Mouse (Mus musculus): ENCODE measurements around the gene Rpl10a.
"Not testable (repeated sequence)": the region's sequence is repeated elsewhere in the genome, so short reads cannot be mapped to it uniquely, and the experiment has no call there.

Gene Rpl10a

DNA sequence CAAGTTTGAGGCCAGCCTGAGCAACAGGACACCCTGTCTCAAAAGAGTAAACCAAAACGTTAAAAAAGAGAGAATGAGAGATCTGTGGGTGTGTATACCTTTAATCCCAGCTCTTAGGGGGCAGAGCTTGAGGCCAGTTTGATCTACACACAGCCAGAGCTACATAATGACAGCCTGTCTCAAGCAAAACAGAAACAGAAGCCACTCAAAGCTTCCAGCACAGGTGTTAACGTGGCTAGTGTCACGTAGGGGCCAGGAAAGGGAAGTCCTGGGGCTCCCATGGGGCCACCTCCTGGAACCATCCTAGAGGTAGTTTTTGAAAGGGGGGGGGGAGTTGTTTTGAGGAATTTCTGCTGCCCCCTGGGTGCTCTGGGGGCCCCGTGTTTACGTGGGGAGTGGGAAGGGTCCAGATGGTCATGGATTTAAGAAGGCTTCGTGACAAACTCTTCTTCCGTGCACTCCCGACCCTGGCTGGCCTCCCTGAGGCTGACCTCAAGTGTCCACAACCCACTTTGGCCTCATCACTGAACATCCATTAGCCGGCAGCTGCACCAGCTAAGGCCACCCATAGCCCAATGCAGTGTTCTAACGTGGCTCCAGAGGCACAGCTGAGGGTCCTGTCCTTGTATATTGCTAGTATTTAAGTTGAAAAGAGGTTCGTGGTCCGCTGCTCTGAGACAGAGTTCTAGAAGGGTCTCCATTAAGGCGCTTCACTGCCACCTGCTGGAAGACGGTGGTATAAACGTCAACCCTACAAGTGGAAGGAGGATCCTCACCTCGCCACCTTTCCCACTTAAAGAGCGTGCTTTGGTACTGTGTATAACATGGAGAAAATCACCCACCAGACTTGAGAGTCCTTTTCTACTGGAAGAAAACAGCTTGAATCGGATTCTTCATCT, 19.7 kb upstream of the Rpl10a start:
- in situ Hi-C loops (cut with MboI, MseI): loop anchor here (5.0 kb wide), 1 partner anchor 81 kb away; no protein-coding TSS in a partner anchor

DNA sequence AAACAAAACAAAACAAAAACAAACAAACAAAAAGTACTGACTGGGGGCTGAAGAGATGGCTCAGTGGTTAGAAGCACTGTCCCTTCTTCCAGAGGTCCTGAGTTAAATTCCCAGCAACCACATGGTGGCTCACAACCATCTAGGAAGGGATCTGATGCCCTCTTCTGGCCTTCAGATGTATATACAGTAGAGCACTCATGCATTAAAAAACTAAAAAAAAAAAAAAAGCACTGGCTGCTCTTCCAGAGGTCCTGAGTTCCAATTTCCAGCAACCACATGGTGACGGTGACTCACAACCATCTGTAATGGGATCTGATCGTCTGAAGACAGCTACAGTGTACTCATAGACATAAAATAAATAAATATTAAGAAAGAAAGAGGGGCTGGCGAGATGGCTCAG, 17.4 kb upstream of the Rpl10a start:
- in situ Hi-C loops (cut with MboI, MseI): no loop called here

DNA sequence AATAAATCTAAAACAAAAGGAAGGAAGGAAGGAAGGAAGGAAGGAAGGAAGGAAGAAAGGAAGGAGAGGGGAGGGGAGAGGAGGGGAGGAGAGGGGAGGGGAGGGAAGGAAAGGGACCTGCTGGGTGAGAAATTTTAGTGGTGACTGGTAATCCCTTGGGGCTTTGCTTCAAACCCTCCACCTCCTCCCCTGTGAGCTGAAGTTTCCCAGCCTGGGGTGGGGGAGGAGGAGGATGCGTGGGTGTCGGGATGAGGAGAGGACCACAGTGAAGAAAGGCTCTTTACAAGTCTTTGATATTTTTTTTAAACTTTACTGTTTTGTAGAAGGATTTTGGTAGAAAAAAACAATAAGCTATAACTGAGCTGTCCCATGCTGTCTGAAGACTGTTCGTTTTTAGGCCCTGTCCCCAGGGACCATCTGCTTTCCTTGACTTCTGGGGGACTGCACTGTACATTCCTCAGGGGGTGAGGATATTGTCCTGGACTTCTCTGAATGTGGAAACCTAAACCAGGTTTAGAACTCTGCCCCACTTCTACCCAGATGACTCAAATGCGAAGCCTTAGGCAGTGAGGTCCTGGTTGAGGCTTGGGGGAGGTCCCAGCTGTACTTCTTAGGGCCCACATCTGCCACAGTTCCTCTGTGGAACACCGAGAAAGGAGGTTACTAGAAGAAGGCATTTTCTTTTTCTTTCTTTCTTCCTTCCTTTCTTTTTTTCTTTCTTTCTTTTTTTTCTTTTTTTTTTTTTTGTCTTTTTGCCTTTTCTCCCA, 16.7 kb upstream of the Rpl10a start:
- in situ Hi-C loops (cut with MboI, MseI): no loop called here

DNA sequence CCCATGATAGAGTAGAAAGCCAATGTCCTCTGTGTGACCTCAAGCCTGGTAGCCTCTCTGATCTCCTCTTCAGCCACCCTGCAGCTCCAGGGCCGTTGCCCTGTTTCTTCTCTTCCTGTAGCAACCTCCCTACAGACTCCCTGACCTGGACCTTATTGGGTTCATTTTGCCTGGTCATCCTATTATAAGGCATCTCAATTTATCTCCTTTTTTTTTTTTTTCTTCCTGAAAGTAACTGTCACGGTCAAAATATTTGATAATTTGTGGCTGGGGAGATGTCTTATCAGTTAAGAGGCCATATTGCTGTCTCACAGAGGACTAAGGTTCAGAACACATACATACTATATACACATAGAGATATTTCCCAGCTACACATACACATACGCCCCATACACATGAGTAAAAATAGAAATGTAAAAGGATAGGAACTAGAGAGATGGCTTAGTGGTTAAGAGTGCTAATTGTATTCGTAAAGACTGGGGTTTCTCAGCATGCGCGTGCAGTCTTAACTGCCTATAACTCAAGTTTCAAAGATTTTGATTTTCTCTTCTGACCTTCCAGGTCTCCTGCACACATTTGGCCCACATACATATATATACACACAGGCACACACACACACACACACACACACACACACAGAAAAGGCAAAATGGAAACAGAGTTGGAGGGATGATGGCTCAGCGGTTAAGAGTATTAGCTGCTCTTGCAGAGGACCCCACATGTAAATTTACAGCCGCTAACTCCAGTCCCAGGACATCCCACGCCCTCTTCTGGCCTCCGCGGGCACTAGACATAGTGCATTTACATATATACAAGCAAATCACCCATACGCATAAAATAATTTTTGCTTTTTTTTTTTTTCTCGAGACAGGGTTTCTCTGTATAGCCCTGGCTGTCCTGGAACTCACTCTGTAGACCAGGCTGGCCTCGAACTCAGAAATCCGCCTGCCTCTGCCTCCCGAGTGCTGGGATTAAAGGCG, 15.7 kb upstream of the Rpl10a start:
- in situ Hi-C loops (cut with MboI, MseI): no loop called here

DNA sequence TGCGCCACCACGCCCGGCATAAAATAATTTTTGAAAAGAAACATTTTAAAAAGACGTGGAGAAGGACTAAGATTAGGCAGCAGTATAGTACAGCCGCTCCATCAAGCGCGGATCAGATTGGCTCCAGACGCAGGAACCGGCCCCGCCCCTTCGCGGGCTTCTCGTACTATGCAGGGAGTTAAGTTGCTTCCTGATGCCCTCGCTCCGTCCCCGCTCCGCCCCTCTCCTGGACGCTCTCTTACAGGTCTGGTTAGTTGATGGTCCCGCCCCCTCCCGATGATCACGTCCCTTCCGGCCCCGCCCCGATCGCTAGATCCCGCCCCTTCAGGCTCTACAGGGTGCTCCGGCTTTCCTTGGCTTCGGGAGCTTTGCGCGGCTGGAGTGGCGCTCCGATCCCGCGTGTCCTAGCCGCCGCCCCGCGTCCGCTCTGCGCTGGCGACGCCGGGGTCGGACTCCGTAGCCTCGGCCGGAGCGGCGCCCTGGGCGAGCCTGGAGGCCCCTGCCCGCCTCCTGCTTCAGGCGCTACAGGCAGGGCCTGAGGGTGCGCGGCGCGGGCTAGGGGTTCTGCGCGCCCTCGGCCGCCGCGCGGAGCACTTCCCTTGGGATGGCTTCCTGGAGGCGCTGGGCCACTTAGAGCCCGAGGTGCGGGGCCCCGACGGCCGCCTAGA, 14.9 kb upstream of the Rpl10a start, which contains the start of gene Fance:
Fance (plus strand) TSS at position 308 of the 668 bp plus-strand sequence.
- in situ Hi-C loops (cut with MboI, MseI): no loop called here

DNA sequence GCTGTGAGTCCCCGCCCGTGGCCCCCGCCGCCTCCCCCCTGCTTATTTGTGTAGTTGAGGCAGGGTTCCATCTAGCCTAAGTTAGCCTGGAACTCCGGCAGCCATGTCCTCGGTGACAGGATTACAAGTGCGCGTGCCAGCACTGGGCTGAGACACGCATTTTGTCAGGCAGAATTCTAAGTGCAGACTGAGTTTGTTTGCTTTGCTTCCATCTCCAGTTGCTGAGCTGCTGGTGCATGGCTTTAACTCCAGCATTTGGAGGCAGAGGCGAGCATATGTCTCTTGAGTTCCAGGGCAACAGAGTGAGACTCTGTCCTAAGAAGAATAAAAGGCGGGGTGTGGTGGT, 14.4 kb upstream of the Rpl10a start:
- in situ Hi-C loops (cut with MboI, MseI): no loop called here

DNA sequence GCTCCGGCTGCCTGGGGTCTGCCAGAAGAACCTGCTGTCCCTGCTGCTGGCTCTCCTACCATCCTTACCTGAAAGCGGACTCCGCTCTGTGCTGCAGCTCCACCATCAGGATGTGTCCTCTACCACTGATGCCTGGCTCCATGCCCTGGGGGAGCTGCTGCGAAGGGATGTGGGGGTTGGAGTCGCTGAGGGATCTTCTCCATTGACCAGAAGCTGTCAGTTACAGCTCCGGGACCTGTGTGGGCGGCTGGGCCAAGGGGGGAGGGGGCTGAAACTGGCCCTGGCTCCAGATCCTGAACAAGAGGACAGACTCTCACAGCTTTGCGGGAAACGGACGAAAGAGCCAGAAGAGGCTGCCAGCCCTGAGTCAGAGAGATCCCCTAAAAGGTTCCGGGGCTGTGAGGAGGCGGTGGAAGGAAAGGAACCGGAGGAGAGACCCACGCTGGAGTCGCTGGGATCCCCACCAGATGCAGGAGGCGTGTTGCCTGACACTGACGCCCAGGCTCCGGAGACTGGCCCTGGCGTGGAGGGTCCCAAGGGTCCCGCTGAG, 12.6 kb upstream of the Rpl10a start:
- in situ Hi-C loops (cut with MboI, MseI): no loop called here

DNA sequence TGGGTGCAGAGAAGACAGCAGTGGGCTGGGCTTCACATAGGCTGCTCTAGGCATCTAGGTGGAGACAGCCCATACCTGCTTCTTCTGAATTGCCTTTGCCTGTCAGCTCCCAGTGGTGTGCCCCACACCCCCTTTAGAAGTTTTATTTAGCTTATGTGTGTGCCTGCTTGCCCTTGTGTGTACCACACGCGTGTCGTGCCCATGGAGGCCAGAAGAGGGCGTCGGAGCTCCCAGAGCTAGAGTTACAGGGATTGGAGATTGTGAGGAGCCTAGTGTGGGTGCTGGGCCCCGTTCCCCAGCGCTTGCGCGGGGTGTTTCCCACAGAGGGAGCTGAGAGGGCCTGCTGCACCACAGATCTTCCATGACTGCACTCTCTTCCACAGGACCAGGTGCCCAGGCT, 11.8 kb upstream of the Rpl10a start:
- in situ Hi-C loops (cut with MboI, MseI): no loop called here

DNA sequence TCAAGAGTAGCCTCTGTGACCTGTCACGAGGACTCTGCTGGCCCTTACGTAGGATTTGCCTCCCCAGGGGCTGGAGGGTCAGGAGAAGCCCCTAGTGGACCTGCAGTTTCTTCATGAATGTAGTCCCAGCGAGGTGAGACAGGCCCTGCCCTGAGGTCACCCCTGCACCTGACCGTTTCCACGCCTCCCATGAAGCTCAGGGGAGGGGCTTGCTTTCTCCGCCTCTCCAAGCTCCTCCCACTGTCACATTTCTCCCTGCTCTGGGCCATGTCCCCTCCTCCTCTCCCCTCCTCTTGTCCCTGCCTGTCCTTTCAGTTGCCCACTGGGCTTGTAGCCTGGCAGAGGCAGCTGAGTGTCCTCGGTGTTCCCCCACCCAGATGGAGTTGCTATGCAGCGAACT, 11.2 kb upstream of the Rpl10a start:
- in situ Hi-C loops (cut with MboI, MseI): no loop called here

DNA sequence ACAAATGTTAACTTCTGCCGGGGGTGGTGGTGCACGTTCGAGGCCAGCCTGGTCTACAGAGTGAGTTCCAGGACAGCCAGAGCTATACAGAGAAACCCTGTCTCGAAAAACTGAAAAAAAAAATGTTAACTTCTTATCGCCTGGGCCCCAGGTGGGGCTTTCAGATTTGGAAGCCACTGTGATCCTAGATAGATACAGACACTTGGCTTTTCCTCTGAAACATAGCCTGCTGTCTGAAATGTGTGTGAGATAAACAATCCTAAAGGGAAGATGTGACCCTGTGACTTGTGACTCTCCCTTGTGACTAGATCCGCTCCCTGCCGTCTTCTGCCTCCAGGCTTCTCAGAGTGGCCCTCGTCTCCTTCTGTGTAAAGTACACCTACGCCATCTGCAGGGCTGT, 10.5 kb upstream of the Rpl10a start:
- in situ Hi-C loops (cut with MboI, MseI): no loop called here

DNA sequence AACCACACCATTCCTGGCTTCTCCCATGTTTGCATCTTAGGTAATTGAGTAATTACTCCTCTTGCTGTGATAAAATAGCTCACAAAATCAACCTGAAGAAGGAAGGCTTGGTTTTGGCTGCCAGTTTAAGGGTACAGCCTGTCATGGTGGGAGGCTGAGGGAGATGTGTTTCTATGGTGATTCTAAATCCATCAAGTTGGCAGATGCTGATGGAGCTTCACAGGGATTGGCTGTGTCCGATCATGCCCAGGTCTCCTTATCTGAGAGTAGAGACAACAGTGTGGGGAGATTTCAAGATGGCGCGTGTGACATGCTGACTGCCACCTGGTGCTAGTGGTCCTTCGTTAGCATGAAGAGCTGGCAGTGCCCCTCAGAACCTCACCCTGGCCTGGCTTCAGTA, 6.6 kb upstream of the Rpl10a start:
- in situ Hi-C loops (cut with MboI, MseI): no loop called here

DNA sequence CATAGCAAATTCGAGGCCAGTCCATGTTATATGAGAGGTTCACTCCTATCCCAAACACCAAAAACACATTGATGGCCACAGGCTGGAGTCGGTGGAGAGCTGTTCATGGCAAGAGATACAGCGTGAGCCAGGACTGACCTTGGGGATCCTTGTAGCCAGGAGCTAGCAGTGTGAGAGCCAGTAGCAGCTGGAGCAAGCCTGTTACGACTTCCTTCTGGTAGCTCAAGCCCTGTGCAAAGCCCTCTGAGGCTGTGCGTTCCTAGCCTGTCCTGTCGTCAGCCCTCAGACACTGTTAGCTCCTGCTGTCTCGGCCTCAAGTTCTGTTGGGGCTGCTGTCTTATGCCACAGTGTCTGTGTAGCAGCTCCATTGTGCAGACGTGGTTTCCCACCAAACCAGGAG, 4.5 kb upstream of the Rpl10a start:
- in situ Hi-C loops (cut with MboI, MseI): no loop called here

DNA sequence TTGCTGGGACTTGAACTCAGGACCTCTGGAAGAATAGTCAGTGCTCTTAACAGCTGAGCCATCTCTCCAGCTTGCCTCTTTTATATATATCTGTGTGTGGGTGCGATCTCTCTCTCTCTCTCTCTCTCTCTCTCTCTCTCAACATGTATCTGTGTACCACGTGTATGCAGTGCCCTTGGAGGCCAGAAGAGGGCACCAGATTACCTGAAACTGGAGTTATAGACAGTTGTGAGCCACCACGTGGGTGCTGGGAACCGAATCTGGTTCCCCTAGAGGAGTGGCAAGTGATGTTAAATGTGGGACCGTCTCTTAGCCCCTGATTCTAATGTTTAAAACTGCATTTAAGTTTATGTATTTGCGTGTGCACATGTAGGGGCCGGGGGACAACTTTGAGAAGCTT, 3.9 kb upstream of the Rpl10a start:
- in situ Hi-C loops (cut with MboI, MseI): not testable (repeated sequence)

DNA sequence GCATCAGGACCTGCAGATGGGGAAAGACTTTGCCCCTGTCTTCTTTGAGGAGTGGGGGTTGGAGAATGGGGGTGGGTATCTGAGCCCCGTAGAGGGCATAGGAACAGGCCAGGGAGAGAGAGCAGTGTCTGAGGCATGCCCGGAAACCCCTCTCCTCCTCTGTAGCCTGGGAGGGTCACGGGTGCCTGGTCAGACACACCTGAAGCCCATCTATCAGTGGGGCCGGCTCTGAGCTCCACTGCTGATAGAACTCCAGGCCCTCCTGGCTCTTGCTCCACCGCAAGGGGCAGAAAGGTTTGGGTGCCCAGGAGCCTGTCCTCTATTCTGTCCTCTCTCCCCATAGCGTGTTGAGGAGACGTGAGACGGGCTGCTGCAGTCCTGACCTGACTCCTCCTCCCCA, 2.5 kb upstream of the Rpl10a start:
- in situ Hi-C loops (cut with MboI, MseI): no loop called here

DNA sequence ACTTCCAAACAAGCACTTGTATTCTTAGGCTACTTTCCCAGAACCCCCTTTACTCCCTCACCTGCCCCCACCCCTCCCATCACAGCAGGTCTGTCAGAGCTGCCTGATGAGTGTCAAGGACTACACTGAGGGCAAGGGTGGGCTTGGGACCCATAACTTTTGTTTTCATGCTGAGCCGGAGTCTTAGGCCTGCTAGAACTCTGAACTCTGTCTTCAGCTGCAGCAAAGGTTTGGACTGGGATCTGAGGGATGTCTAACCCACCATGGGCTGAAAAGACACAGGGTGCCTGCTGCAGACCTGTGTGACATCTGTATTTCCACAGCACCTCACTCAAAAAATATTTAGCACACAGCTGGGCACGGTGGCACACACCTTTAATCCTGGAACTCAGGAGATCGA, 1.3 kb upstream of the Rpl10a start:
- in situ Hi-C loops (cut with MboI, MseI): no loop called here

DNA sequence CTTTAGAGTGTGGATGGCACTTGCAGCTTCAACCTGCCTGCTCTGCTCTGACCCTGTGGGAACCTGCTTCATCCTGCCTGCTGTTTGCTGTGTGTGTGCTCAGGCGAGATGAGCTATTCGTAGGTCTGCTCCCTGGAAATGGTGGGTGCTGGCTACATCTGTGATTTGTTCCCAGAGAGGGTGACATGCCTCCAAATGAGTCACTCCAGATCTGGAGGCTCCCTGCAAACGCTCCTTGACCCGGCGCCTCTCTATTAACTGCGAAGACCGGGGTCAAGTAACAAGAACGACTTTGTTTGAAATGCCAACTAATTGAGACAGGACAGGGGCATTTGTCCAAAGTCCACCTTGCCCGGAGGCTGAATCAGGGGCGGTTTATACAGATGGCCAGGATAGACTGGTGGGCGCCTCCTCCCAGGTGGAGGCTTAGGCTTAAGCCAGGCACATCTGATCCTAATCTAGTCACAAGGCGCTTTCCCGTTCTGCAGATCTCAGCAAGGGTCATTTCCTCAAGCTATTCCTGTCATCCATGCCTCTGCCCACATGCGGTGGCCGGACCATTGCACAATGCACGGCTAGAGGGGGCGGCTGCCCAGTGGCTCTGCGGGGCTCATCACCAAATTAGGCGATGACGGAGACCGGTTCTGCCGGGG, 472 bp upstream of the Rpl10a start:
- in situ Hi-C loops (cut with MboI, MseI): no loop called here

DNA sequence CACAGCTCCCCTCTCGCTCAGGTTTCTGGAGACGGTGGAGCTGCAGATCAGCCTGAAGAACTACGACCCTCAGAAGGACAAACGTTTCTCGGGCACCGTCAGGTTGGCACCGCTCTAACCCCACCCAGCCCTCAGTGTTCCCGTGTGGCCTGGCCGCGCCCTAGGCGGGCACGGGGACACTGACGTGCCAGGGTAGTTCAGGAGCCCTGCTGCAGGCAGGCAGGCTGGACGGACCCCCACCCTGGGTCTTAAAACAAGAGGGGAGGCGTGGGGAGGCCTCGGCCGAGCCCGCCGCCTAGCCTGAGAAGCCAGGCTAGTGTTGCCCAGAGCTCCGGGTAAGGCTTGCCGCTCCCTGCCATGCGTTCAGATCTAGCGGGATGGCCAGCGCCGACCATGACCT, 675 bp downstream of the Rpl10a start:
- in situ Hi-C loops (cut with MboI, MseI): no loop called here

DNA sequence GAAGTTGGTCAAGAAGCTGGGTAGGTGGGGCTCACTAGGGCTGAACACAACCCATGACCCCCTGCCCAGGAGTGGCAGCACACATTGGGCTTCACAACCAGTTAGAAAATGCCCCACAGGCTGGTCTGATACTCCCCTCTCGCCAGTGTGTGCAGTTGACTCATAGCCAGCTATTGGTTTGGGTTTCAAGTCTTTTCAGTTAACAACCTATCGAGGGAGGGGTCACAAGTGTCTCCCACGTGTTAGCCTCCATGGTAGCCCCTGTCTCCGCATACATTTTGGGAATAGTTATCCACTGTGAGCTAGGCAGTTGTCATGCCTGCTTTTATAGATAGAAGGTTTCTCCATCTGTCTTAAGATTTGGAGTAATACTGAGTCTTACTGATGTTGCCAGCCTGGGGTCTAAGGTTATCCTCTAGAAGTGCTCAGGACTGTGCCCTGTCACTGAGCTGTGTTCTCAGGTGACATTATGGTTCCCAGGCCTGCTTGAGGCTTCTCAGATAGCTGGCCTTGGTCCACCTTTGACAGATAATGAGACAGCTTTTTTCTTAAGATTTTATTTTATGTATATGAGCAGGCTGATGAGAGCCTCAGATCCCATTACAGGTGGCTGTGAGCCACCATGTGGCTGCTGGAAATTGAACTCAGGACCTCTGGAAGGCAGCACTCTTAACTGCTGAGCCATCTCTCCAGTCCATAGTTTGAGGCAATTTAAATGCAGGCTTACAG, 1.4 kb downstream of the Rpl10a start:
- in situ Hi-C loops (cut with MboI, MseI): no loop called here

DNA sequence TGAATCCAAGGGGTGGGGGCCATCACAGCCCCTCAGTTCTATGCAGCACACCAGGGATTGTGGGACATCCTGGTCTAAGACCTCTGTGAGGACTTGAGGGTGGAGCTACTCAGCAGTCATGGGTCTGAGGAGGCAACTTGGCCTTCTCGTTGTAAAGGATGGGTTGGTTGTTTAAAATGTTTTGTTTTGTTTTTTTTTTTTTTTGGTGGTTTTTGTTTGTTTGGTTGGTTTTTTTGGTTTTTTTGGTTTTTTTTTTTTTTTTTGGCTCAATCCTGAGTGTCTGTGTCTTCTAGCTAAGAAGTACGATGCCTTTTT, 1.9 kb downstream of the Rpl10a start:
- in situ Hi-C loops (cut with MboI, MseI): no loop called here

DNA sequence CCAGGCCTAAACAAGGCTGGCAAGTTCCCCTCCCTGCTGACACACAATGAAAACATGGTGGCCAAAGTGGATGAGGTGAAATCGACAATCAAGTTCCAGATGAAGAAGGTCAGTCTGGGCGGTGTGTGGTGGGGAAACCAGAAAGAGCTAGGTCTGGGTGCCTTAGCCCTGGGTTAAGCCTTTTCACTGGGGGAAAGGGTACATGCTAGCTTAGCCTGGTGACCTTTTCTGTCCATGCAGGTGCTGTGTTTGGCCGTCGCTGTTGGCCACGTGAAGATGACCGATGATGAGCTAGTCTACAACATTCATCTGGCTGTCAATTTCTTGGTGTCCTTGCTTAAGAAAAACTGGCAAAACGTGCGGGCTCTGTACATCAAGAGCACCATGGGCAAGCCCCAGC, 2.3 kb downstream of the Rpl10a start:
- in situ Hi-C loops (cut with MboI, MseI): not testable (repeated sequence)

Measured in T-helper 17 cell (primary cell).